Mouse (Mus musculus) retina, adult 2 months (tissue): ENCODE measurements around the gene Eef1akmt2.

Source experiments
- DNase-seq: peaks from one replicate; pipeline ENCODE4 v3.0.0-alpha.2; 2012; ENCODE audit warnings: low read depth, low spot score

Gene Eef1akmt2

DNA sequence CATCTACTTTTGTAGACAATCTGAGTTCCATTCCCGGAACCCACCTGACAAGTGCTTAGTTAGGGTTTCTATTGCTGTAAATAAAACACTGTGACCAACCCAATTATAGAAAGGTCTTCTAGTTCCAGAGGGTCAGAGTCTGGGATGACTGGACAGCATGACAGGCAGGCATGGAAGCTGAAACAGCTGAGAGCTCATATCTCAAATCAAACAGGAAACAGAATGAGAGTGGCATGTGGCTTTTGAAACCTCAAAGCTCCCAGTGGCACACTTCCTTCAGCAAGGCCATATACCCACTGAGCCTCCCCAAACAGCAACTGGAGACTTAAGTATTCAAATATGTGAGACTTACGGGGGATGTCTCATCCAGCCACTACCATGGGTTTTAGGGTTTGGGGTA is 20.6 kb upstream of the Eef1akmt2 start:
- DNase-seq, result no peak

- no peak for DNase-seq
Observed at GRCm38 (mm10) chr7:132866316-132866715, 13.8 kb upstream of the Eef1akmt2 start.

DNA sequence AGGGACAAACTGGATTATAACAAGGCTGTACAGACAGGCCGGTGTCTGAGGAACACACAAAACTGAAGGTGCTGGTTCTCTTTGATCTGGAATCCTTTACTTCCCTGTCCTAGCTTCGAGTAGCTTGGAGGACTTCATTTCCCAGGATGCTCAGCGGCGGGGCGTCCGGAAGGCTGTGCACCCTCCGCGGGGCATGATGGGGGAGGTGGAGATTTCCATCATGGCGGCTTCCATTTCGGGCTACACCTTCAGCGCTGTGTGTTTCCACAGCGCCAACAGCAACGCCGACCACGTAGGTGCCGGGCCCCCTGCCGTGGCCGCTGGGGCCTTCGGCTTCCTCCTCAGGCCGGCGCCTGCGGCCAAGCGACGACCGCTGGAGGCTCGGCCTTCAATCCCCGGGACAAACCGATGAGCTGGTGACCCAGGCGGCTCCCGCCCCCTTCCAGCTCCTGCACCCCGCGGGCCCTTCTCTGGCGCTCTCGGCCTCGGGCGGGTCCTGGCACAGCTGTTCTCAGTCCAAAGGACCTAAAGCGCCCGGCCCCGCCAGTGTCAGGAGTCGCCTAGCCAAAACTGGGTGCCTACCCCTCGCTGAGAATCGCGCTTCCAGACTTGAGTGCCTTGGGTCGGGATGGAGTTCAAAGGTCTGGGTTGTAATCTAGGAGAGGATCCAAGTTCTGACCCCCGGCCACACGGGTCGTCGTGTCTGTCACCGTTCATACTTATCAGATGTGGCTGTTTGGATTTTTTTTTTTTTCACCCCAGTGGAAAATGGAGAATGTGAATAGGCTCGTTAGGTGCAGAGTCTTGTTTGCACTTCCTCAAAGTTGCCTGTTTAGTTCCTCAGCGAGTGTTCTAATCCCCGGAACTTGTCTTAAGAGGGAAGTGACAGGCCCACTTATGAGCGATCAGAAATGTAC is 6.8 kb upstream of the Eef1akmt2 start, which contains the start of gene Abraxas2:
Gene Abraxas2, plus strand, starts transcription at position 184 of the 917 bp plus-strand sequence.
- peak; percentile 74 for DNase-seq

GRCm38 (mm10) chr7:132858043-132858608 is 5.7 kb upstream of the Eef1akmt2 start:
- no peak for DNase-seq

DNA sequence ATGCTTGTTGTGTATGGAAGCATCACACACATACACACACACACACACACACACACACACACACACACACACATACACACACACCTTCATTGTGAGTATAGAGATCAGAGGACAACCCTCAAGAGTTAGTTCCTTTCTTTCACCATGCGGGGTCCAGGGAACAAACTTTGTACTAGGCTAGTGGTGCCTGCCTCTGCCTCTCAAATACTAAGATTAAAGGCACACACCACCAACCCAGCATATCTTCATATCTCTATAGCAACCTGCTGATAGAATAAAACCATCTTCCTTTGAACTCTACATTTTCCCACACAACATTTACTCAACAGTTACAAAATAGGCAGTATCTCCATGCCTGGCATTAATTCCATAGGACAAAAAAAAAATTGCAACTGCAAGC is 3.6 kb upstream of the Eef1akmt2 start:
- no peak for DNase-seq

DNA sequence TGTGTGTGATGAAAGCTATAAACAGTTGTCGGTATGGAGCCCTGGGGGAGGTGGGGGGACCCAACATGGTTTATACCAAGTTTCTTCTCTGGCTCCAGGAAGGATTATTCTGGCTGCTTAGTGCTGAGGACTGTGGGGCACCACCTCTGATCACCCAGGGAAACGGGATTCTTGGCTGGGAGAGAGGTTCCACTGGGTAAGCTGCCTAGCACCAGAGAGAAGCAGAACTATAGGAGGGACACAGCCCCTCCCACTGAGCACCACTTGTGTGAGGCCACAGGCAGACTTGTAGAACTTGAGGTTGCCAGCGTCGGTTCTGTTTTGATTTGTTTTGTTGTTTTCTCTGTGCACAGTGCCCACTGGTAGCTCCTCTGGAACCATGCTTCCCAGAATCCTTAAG is 1.5 kb upstream of the Eef1akmt2 start:
- no peak for DNase-seq

DNA sequence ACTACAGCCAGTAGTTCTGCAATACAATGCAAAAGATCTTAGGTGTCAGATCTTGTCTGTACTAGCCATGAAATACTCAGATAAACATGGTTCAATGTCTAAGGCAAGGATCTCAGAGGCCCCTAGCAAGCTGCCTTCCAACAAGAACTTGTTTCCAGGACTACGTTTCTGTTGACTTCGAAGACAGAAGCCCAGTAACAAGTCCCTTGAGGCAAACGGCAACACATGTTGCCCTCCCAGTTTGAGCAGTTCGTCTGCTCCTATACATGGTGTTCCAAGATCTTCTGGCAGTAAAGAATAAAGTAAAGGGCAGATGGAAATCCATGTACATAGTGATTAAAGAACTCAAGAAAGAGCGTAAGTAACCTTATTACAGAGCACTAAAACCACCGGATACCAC is 888 bp upstream of the Eef1akmt2 start:
- no peak for DNase-seq

DNA sequence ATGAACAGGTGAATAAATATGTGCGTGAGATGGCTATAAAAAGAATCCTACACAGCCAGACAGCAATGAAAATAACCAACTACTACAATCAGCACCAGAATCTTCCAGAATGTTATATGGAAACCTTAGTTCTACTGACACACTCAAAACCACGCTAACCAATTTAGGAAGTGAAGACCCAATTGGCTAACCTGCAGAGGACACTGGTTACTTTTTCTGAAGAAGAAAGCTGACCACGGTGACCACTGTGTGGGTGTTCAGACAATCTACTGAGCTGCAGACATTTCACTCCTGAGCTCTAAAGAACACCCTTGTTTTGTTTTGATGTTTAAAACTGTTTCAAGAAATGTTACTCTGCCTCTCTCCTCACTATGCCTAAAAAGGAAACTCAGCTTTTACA is 9.3 kb downstream of the Eef1akmt2 start:
- DNase-seq, result no peak

GRCm38 (mm10) chr7:132842455-132842854 is 10.0 kb downstream of the Eef1akmt2 start:
- no peak for DNase-seq

GRCm38 (mm10) chr7:132841287-132841686 is 11.2 kb downstream of the Eef1akmt2 start:
- no peak for DNase-seq

GRCm38 (mm10) chr7:132830955-132831354 is 21.5 kb downstream of the Eef1akmt2 start:
- DNase-seq, result no peak

DNA sequence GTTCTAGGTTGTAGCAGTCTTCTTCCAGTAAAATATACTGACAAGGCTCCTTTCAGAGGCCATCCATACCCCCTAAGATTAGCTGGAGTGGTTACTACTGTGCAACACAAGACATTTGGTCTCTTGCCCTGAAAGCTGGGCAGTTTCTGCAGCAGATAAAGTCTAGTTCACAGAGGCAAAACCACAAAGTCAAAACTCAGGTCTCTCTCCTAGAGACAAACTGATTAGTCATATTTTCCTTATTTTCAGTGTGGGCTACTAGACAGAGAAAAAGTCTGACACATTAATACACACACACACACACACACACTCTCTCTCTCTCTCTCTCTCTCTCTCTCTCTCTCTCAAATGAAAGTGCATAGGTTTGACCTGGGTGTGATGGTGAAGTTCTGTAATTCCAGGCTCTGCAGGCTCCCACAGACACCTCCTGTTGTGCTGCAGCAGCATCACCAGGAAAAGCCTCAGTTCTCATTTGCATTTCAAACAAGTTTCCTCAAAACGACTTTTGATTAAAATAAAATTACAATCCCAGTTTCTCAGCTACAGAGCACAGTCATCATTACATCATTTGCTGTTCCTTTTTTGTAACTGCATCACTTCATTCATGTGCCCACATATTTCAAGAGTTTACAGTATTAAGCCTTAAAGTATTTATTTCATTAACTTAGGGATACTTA is 28.0 kb downstream of the Eef1akmt2 start:
- no peak for DNase-seq

GRCm38 (mm10) chr7:132823832-132824231 is 28.6 kb downstream of the Eef1akmt2 start:
- no peak for DNase-seq

- DNase-seq, result no peak
Observed at GRCm38 (mm10) chr7:132820692-132821091, 31.8 kb downstream of the Eef1akmt2 start.

DNA sequence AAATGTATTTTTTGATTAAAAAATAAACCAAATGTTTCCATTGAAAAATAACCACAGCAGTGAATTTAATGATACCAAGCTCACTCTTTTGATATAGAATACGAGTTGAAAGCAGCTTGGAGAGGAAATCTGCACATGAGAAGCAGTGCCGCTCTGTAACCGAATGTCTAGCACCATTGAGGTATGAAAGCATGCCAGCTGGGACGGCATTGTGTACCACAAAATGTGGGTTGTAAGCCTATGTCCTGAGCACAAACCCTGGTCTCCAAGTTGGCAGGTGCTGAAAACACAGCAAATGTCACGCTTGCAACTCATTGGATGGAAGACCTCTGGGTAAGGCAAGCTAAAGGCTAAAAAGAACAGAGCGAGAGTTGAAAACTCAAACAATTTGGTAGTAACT is 35.4 kb downstream of the Eef1akmt2 start:
- no peak for DNase-seq

DNA sequence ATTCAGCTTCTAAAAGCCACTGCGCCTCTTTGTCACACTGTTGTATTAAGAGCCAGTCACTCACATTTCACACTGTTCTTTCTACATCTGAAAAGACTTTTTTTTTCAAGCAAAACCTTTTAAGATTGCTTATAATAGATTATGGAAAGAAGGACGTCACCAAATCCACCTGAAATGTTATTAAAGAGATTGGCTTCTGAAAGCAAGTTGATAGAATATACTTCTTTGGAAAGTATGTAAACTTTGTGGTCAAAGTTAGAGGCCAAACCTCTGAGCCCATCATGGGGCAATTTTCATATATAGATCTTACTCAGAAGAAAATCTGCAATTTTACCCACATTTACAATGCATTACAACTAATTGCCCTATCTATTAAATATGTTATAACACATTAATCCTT is 35.9 kb downstream of the Eef1akmt2 start:
- no peak for DNase-seq

- no peak for DNase-seq
Observed at GRCm38 (mm10) chr7:132815081-132815480, 37.4 kb downstream of the Eef1akmt2 start.

DNA sequence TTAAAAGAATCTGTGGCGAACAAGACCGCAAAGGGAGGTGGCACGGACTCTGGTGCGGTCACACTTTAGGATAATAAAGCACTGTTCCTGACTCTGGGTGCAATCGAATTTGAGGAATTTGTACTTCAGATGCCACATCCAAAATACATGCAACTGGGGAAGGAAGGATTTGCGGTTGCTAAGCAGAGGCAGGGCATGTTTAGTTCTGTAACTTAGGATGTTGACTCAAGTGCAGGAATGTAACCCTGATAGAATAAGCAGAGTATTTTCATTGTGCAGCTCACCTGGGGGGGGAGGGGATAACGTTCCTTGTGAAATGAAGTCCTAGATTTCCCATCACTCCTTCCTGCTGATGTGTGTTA is 38.4 kb downstream of the Eef1akmt2 start:
- DNase-seq, result no peak

DNA sequence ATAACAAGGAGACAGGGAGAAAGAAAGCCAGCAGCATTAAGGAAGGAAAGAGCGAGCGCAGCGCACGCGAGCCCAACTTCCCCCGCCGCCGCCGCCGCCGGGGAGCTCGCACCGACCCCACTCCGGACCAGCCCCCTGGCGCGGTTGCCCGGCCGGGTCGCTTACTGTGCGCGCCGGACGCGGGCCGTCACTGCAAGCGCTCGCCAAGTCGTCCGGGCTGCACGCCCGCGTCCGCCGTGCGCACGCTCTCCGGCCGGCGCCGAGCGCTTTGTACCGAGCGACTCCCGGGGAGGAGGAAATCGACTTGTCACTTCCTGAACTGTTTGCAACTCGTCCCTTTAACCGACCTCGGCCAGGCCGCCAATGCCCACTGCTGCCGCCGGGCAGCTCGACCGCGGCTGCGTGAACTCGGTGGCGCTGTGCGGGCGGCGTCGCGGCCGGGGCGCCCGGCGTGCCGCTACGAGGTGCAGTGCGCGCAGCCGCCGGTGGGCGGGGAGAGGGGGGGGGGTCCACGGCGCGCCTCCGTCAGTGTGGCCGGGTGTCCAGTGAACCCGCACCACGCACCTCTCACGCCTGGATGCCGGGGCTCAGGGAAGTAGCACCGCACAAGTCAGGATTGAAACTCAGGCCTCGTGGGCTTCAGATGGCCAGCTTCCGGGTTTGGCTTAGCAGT is 38.9 kb downstream of the Eef1akmt2 start, which contains the start of gene Fam53b:
Gene Fam53b, minus strand, starts transcription at position 471 of the 673 bp plus-strand sequence.
- DNase-seq, result no peak

DNA sequence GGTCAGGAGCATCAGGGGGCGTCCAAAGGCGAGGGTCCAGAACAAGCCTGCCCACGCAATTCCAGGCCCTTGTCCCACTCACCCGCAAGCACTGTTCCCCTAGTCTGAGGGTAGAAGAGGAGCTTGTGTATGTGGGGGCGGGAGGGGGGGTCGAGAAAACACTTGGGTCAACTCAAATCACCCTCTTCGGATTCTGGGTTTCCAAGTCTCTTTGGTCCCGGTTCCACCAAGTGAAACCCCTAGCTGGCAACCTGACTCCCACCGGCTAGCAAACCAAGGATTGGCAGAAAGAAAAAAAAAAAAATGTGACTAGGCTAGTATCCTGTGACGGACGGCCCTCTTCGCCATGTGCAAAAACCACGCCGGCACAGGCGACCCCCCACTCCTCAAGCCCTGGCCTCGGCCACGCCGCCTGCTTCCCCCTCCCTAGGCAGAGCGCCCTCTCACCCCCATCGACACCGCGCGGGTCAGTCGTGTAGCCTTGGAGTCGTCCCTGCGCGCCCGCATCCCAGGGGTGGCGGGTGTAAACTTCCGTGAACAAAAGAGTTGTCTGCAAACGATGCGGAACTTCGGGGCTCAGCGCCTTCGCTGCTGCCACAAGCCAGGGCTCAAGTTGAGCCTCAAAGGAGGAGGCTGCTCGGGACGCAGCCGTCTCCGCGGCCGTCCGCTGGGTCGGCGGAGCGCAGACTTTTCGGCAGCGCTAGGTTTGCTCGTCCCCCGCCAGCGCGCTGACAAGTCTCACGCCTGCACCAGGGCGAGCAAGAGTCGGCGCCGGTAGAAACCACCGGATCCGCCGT is 39.7 kb downstream of the Eef1akmt2 start:
- DNase-seq, result no peak
